Mouse (Mus musculus) erythroblast, embryonic 14.5 days (primary cell): ENCODE results near the gene Qrich2.

ENCODE experiments used
- GATA1 ChIP-seq: IDR thresholded peaks from 2 replicates; pipeline ENCODE4 v1.6.1; 2012; ENCODE audit warnings: low read length, inconsistent platforms, mixed read lengths
- TAL1 ChIP-seq: IDR thresholded peaks from 3 replicates; pipeline ENCODE4 v1.6.1; 2012; ENCODE audit warnings: low read length, inconsistent platforms, mixed read lengths

DNA sequence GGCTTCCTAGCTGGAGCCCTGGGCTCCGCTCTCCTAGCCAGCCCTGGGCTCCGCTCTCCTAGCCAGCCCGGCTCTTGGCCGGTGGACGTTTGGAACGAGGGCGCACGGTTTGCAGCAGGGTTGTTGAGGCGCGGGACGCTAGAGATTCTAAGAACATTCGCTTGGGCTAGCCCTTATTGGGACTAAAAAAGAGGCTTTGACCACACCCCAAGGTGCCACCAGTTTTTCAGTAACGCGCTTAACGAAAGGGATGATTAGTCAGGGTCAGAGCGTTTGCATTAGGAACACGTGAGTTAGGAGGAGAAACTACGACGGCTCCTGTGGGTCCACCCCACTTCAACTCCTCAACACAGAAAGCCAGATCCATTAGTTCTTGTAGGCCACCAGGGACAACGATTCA is at the start of gene Qrich2:
- TF ChIP-seq GATA1 (no peak), TAL1 (no peak)
